Mouse (Mus musculus) MEL (cell line): Measurements from ENCODE around the gene Ptpn22. TPM values are rescaled to one million over a fixed set of nuclear protein-coding genes. Genes with fewer than 3 reads are reported as not detected.
A peak's percentile ranks its signal among the peaks of the same experiment; 100 is the strongest.

Experiments
- DNase-seq: peaks from one replicate; pipeline ENCODE4 v3.0.0; 2011; ENCODE audit warnings: low read depth, low spot score
- H3K27ac ChIP-seq: 2 replicates; pipeline ENCODE4 v1.5.1; 2012; ENCODE audit warnings: low read depth, mild to moderate bottlenecking, control low read depth, low read length, moderate library complexity; ENCODE audit not compliant: control insufficient read depth
- H3K27me3 ChIP-seq, 2 experiments: fragments of 150-350 bp in 1 of 2; sonication (generic) in 1 of 2; 2 replicates each; pipeline ENCODE4 v1.6.1; 2012; ENCODE audit warnings: low read length in 2 of 2, mild to moderate bottlenecking in 2 of 2, improper control_type of control experiment in 1 of 2, moderate library complexity in 1 of 2; ENCODE audit not compliant: insufficient read depth in 2 of 2, control insufficient read depth in 1 of 2
- H3K36me3 ChIP-seq, 2 experiments: 2 replicates each; pipeline ENCODE4 v1.6.1; 2012 to 2014; ENCODE audit warnings: low read length in 2 of 2, improper control_type of control experiment in 1 of 2, inconsistent platforms in 1 of 2, mild to moderate bottlenecking in 1 of 2; ENCODE audit not compliant: insufficient read depth in 2 of 2, control insufficient read depth in 1 of 2
- H3K4me1 ChIP-seq, 2 experiments: fragments of 150-350 bp in 1 of 2; sonication (generic) in 1 of 2; 2 replicates each; pipeline ENCODE4 v1.6.1; 2012; ENCODE audit warnings: low read length in 2 of 2, improper control_type of control experiment in 1 of 2, mild to moderate bottlenecking in 1 of 2; ENCODE audit not compliant: insufficient read depth in 2 of 2, control insufficient read depth in 1 of 2
- H3K4me3 ChIP-seq, 2 experiments: fragments of 150-350 bp in 1 of 2; sonication (generic) in 1 of 2; 2 replicates each; pipeline ENCODE4 v1.5.1; 2012; ENCODE audit warnings: low read depth in 2 of 2, low read length in 2 of 2, mild to moderate bottlenecking in 2 of 2, moderate library complexity in 2 of 2, control low read depth in 1 of 2, improper control_type of control experiment in 1 of 2; ENCODE audit not compliant: control insufficient read depth in 1 of 2, insufficient read depth in 1 of 2
- H3K79me2 ChIP-seq: 2 replicates; pipeline ENCODE4 v1.6.1; 2012; ENCODE audit warnings: mild to moderate bottlenecking, low read length, moderate library complexity; ENCODE audit not compliant: control insufficient read depth, poor library complexity, insufficient read depth
- H3K9ac ChIP-seq: 2 replicates; pipeline ENCODE4 v1.6.1; 2012; ENCODE audit warnings: low read depth, mild to moderate bottlenecking, control low read depth, low read length, moderate library complexity; ENCODE audit not compliant: control insufficient read depth, poor library complexity, severe bottlenecking
- H3K9me3 ChIP-seq: fragments of 150-350 bp; sonication (generic); replicated peaks from 2 replicates; pipeline ENCODE4 v1.6.1; 2012; ENCODE audit warnings: mild to moderate bottlenecking, low read length, improper control_type of control experiment, moderate library complexity; ENCODE audit not compliant: insufficient read depth
- BHLHE40 ChIP-seq: IDR thresholded peaks from 2 replicates; pipeline ENCODE4 v1.6.1; 2012; ENCODE audit warnings: low read depth, mild to moderate bottlenecking, inconsistent platforms, low read length, improper control_type of control experiment, borderline replicate concordance
- CHD1 ChIP-seq: IDR thresholded peaks from 2 replicates; pipeline ENCODE4 v1.6.1; 2012; ENCODE audit warnings: low read depth, mild to moderate bottlenecking, inconsistent platforms, low read length, improper control_type of control experiment
- CTCF ChIP-seq, 3 experiments: IDR thresholded peaks in 2 of 3; conservative IDR thresholded peaks in 1 of 3; 2 replicates each; pipeline ENCODE4 v1.5.1; 2011 to 2012; ENCODE audit warnings: low read length in 3 of 3, low read depth in 2 of 3, mild to moderate bottlenecking in 2 of 3, improper control_type of control experiment in 1 of 3, inconsistent platforms in 1 of 3, mixed read lengths in 1 of 3, moderate library complexity in 1 of 3; ENCODE audit not compliant: control insufficient read depth in 1 of 3, insufficient read depth in 1 of 3, poor library complexity in 1 of 3, severe bottlenecking in 1 of 3
- ELF1 ChIP-seq: IDR thresholded peaks from 2 replicates; pipeline ENCODE4 v1.6.1; 2014; ENCODE audit warnings: low read depth, mild to moderate bottlenecking, inconsistent platforms, low read length, improper control_type of control experiment, moderate library complexity
- ETS1 ChIP-seq: IDR thresholded peaks from 2 replicates; pipeline ENCODE4 v1.6.1; 2012; ENCODE audit warnings: low read depth, mild to moderate bottlenecking, inconsistent platforms, low read length, improper control_type of control experiment, moderate library complexity
- GABPA ChIP-seq: IDR thresholded peaks from 2 replicates; pipeline ENCODE4 v1.6.1; 2012; ENCODE audit warnings: low read depth, mild to moderate bottlenecking, inconsistent platforms, low read length, improper control_type of control experiment, moderate library complexity
- KAT2A ChIP-seq: conservative IDR thresholded peaks from 2 replicates; pipeline ENCODE4 v1.6.1; 2012; ENCODE audit warnings: low read depth, low read length, improper control_type of control experiment, inconsistent platforms
- MAFK ChIP-seq: IDR thresholded peaks from 2 replicates; pipeline ENCODE4 v1.6.1; 2011; ENCODE audit warnings: low read depth, mild to moderate bottlenecking, low read length, improper control_type of control experiment, borderline replicate concordance
- MEF2A ChIP-seq: IDR thresholded peaks from 2 replicates; pipeline ENCODE4 v1.6.1; 2014; ENCODE audit warnings: low read depth, mild to moderate bottlenecking, inconsistent platforms, low read length, improper control_type of control experiment; ENCODE audit not compliant: poor library complexity, insufficient replicate concordance, severe bottlenecking; ENCODE audit errors: extremely low read depth
- RAD21 ChIP-seq: IDR thresholded peaks from 2 replicates; pipeline ENCODE4 v1.6.1; 2011; ENCODE audit warnings: mild to moderate bottlenecking, low read depth, low read length, improper control_type of control experiment
- SIN3A ChIP-seq: IDR thresholded peaks from 2 replicates; pipeline ENCODE4 v1.6.1; 2012; ENCODE audit warnings: low read length, improper control_type of control experiment, inconsistent platforms
- SMC3 ChIP-seq: IDR thresholded peaks from 2 replicates; pipeline ENCODE4 v1.6.1; 2011; ENCODE audit warnings: low read depth, low read length, improper control_type of control experiment
- TBP ChIP-seq: IDR thresholded peaks from 2 replicates; pipeline ENCODE4 v1.8.0; 2011; ENCODE audit warnings: low read depth, low read length, improper control_type of control experiment
- UBTF ChIP-seq: IDR thresholded peaks from 2 replicates; pipeline ENCODE4 v1.6.1; 2012; ENCODE audit warnings: low read depth, mild to moderate bottlenecking, inconsistent platforms, low read length, improper control_type of control experiment, moderate library complexity, borderline replicate concordance; ENCODE audit not compliant: insufficient read depth
- ZC3H11A ChIP-seq: IDR thresholded peaks from 2 replicates; pipeline ENCODE4 v1.6.1; 2012; ENCODE audit warnings: low read depth, mild to moderate bottlenecking, inconsistent platforms, low read length, improper control_type of control experiment
- ZNF384 ChIP-seq: IDR thresholded peaks from 2 replicates; pipeline ENCODE4 v1.6.1; 2012; ENCODE audit warnings: low read depth, mild to moderate bottlenecking, inconsistent platforms, low read length, improper control_type of control experiment
- polyA plus RNA-seq, 2 experiments: library from polyadenylated mRNA; stranded (reverse) in 1 of 2; unstranded in 1 of 2; fragments of >175 nt in 1 of 2; fragments of >200 nt in 1 of 2; gene quantifications; 2 replicates each; pipeline versions ENCODE4 v1.2.1 to v1.2.4; 2012; ENCODE audit warnings: low replicate concordance in 2 of 2, low read depth in 1 of 2; ENCODE audit not compliant: insufficient read length in 2 of 2, insufficient read depth in 1 of 2, missing spikeins in 1 of 2
- total RNA-seq: library from RNA; depleted of rRNA; stranded (reverse); fragments of 300-350 nt; gene quantifications from 2 replicates; pipeline ENCODE4 v1.2.3, GENCODE M21; 2012

Ptpn22 gene
- total and polyA plus RNA-seq, 3 experiments, result 0.06 TPM; not detected in 2

DNA sequence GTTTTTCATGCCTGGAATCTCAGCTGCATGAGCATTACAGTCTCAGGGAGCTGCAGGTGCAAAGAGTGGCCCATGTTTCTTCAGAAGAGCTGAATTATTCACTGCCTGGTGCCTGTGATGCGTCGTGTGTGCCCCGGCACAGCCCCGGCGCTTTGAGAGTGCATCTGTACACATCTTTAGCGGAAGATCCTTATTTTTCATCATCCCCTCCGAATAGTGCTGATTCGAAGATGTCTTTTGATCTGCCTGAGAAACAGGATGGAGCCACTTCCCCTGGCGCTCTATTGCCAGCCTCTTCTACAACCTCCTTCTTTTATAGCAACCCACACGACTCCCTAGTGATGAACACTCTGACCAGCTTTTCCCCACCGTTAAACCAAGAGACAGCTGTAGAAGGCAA is 26.4 kb downstream of the Ptpn22 start:
- no peaks in the 10 kb centered on the region for H3K4me1 ChIP-seq
- H3K9me3 ChIP-seq, result no peaks in the 10 kb centered on the region
- peaks cover under 1 to 1% of the 10 kb centered on the region in 2 experiments; a peak in 3 of 4 replicates for H3K27me3 ChIP-seq
- no peak overlapping the region for H3K27ac ChIP-seq
- no peaks in the 10 kb centered on the region for H3K36me3 ChIP-seq
- no peak overlapping the region for H3K4me3 ChIP-seq
- H3K9ac ChIP-seq, result no peak overlapping the region
- no peaks in the 10 kb centered on the region for H3K79me2 ChIP-seq
- TF ChIP-seq BHLHE40, result no peak
- no peak for TF ChIP-seq ETS1
- no peak for TF ChIP-seq TBP
- TF ChIP-seq UBTF, result no peak
- no peak for TF ChIP-seq ZC3H11A
- no peak for TF ChIP-seq SMC3
- TF ChIP-seq CHD1, result no peak
- no peak for TF ChIP-seq KAT2A
- TF ChIP-seq MEF2A, result no peak
- DNase-seq, result no peak

DNA sequence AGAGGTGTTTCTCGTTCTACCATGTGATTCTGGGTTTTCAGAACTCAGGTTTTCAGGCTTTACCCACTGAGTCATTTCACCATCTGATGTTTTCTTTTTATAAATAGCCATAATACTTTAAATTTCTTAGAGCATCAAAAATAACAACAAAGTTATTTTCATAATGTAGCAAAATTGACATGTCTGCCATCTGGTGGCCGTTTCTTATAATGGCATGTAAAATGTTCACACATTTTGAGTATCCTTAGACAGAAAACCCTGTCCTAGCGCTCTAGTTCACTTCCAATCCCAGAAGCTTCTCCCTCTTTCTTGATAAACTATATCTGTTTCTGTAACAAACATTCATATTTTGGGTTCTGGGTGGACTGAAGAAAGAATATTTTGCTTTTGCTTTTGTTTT is 28.0 kb downstream of the Ptpn22 start:
- TF ChIP-seq SMC3 (peak; percentile 95), GABPA (no peak), CTCF (IDR thresholded peaks at IDR 0.05 in 2 of 3, conservative IDR thresholded peaks at IDR 0.05 in 1 of 3; ENCODE audit: control insufficient read depth in 1 of 3, insufficient read depth in 1 of 3, low read depth in 2 of 3, low read length in 3 of 3, poor library complexity in 1 of 3, severe bottlenecking in 1 of 3) (peak in 2 of 3 experiments; percentile 45 to 82; a peak in 4 of 6 replicates), ELF1 (no peak), ZC3H11A (peak; percentile 83), ZNF384 (peak; percentile 10; the same call in 1 of the 2 replicates), RAD21 (peak; percentile 84), SIN3A (0 out of 2 replicates have a peak, but pooled peaks have one; percentile 16), MAFK (0 out of 2 replicates have a peak, but pooled peaks have one; percentile 11)
- no peaks in the 10 kb centered on the region for H3K4me1 ChIP-seq
- H3K36me3 ChIP-seq, result no peaks in the 10 kb centered on the region
- H3K27ac ChIP-seq, result no peak overlapping the region
- no peaks in the 10 kb centered on the region for H3K9me3 ChIP-seq
- no peak overlapping the region for H3K4me3 ChIP-seq
- H3K9ac ChIP-seq, result no peak overlapping the region
- H3K79me2 ChIP-seq, result no peaks in the 10 kb centered on the region
- peaks cover 1 to 2% of the 10 kb centered on the region in 2 experiments; a peak in 3 of 4 replicates for H3K27me3 ChIP-seq
- DNase-seq, result peak; percentile 76
